Mouse (Mus musculus): Measurements from ENCODE around the gene Rrnad1. TPM values are rescaled to one million over a fixed set of nuclear protein-coding genes. Genes with fewer than 3 reads are reported as not detected.

Rrnad1 gene
- polyA plus RNA-seq (2012; rRNA removed) (8.9 and 9.2 TPM in 2 replicates), polyA plus RNA-seq (2014; fragmentation: Nextera tagmentation; extraction: Ambion mirVana) (3.5 and 3.6 TPM in 2 replicates)

DNA sequence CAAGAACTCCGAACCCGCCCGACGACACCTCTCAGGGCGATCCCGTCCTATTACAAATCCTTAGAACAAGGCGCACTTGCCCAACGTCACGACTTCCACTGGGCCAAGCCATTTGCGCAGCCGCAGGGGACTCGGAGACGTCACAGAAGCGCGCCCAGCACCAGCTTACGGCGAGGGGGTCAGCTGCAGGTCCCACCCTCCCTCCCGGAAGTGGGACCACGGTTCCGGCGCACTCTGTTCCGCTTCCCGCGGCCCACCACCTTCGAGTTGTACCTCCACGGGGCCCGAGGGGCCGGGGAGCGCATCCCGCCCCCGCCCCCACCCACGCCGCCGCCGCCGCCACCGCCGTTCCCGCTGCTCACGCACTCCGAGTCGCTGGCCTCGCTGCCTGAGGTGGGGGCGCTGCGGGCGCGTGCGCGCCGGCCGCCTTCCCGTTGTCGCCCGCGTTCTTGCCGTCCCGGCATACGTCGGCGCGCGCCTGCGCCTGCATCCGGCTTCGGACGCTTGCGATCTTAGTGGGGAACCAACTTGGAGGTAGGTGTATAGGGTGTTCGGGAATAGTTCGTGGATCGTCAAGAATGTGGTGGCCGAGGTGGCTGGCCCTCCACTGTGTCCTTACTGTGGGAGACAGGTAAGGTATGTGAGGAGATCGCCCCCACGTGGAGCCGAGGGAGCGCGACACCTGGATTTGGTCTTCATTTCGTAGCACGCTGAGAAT, at the start of gene Rrnad1, which contains the start of gene Isg20l2:
Gene Rrnad1, minus strand, starts transcription at position 640 of the 718 bp plus-strand sequence.
Gene Isg20l2, plus strand, starts transcription at position 237 of the 718 bp plus-strand sequence.
- peak; percentile 95 for ATAC-seq (ENCODE audit: insufficient read depth)
- H3K27ac ChIP-seq = peak within 1 kb of the TSS; percentile 75
- WGBS (ENCODE audit: insufficient replicate concordance) = under 1% methylated on average over 74 of the region's 78 CpGs
- peak within 1 kb of the TSS; percentile 88 for H3K4me2 ChIP-seq (ENCODE audit: low read depth)
- peaks cover 21% of the 10 kb centered on the region for H3K36me3 ChIP-seq (replicated peaks; ENCODE audit: control insufficient read depth, insufficient read depth, low read depth)
- H3K9me3 ChIP-seq (ENCODE audit: control insufficient read depth, low read length) = no peaks in the 10 kb centered on the region
- no peaks in the 10 kb centered on the region for H3K27me3 ChIP-seq (ENCODE audit: control insufficient read depth, insufficient read depth, low read length)
- peaks cover 6 to 13% of the 10 kb centered on the region in 2 experiments for H3K4me1 ChIP-seq (replicated peaks; ENCODE audit: control insufficient read depth in 2 of 2, insufficient read depth in 2 of 2, low read length in 1 of 2)
- TF ChIP-seq EP300 (IDR thresholded peaks at IDR 0.05; ENCODE audit: low read depth) (no peak), CTCF (IDR thresholded peaks at IDR 0.05; ENCODE audit: low read depth) (peak; percentile 95)
- peak within 1 kb of the TSS; percentile 93 to 96 for H3K4me3 ChIP-seq (ENCODE audit: insufficient read depth in 1 of 2, low read depth in 2 of 2, low read length in 2 of 2)
- DNase-seq (ENCODE audit: low read depth in 3 of 3, low spot score in 3 of 3) = peak; percentile 89 to 91 (median 90)
- H3K9ac ChIP-seq (replicated peaks) = peak within 1 kb of the TSS; percentile 81

DNA sequence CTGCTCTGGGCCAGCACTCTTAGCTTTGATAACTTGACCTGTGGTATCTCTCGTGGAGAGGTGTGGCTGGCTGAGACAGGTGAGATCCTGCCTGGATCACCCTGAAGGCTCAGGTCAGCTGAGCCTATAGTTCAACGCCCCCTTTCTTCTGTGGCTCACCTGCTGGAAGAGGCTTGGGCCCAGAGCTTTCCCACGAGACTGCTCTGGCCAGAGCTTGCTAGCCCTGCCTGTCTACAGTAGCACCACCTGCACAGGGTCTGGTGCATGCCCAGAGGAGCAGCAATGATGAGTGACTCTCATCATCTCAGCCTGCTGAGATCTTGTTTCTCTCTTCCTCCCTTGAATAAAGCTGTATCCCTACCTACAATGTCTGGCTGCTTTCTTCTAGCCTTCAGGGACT, 49.6 kb upstream of the Rrnad1 start:
- no peak overlapping the region for H3K27ac ChIP-seq
- 42% methylated on average over 3 of the region's 3 CpGs for WGBS (ENCODE audit: insufficient replicate concordance)

DNA sequence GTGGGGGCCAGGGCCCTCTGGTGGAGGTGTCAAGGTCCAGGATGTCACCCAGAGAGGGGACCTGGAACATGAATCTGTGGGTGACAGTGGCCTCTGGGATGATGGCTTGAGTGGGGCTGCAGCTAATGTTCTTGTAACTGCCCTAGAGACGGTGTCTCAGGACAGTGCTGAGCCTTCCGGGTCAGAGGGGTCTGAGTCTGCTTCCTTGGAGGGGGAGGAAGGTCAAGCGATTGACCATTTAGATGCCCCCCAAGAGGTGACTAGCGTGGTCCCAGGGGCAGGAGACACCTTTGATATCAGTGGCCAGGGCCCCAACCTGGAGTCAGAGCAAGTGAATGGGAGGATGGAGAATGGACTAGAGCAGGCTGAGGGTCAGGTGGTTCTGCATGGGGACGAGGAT, 49.0 kb upstream of the Rrnad1 start:
- Histone ChIP-seq H3K4me3 (ENCODE audit: insufficient read depth in 1 of 2, low read depth in 2 of 2, low read length in 2 of 2) (no peak overlapping the region), H3K4me2 (ENCODE audit: low read depth) (no peak overlapping the region), H3K4me1 (replicated peaks; ENCODE audit: control insufficient read depth in 2 of 2, insufficient read depth in 2 of 2, low read length in 1 of 2) (peaks cover 0 to 15% of the 10 kb centered on the region in 2 experiments; a peak in 1 of 4 replicates), H3K9me3 (ENCODE audit: control insufficient read depth, low read length) (no peaks in the 10 kb centered on the region), H3K9ac (replicated peaks) (no peak overlapping the region), H3K36me3 (replicated peaks; ENCODE audit: control insufficient read depth, insufficient read depth, low read depth) (no peaks in the 10 kb centered on the region), H3K27me3 (ENCODE audit: control insufficient read depth, insufficient read depth, low read length) (no peaks in the 10 kb centered on the region; the same call in 1 of the 2 replicates), H3K27ac (no peak overlapping the region)
- 55% methylated on average over 5 of the region's 5 CpGs for WGBS (ENCODE audit: insufficient replicate concordance)
- DNase-seq (ENCODE audit: low read depth in 3 of 3, low spot score in 3 of 3) = no peak
- no peak for TF ChIP-seq EP300 (IDR thresholded peaks at IDR 0.05; ENCODE audit: low read depth)
- no peak for ATAC-seq (ENCODE audit: insufficient read depth)

More for the DNA sequence above, 49.6 kb upstream of the Rrnad1 start:
- Histone ChIP-seq H3K9me3 (ENCODE audit: control insufficient read depth, low read length) (no peaks in the 10 kb centered on the region), H3K9ac (replicated peaks) (no peak overlapping the region), H3K4me3 (ENCODE audit: insufficient read depth in 1 of 2, low read depth in 2 of 2, low read length in 2 of 2) (no peak overlapping the region), H3K4me1 (replicated peaks; ENCODE audit: control insufficient read depth in 2 of 2, insufficient read depth in 2 of 2, low read length in 1 of 2) (peaks cover 0 to 15% of the 10 kb centered on the region in 2 experiments; a peak in 1 of 4 replicates), H3K36me3 (replicated peaks; ENCODE audit: control insufficient read depth, insufficient read depth, low read depth) (no peaks in the 10 kb centered on the region), H3K4me2 (ENCODE audit: low read depth) (no peak overlapping the region), H3K27me3 (ENCODE audit: control insufficient read depth, insufficient read depth, low read length) (no peaks in the 10 kb centered on the region; the same call in 1 of the 2 replicates)
- ATAC-seq (ENCODE audit: insufficient read depth) (no peak), DNase-seq (ENCODE audit: low read depth in 3 of 3, low spot score in 3 of 3) (no peak)
- no peak for TF ChIP-seq EP300 (IDR thresholded peaks at IDR 0.05; ENCODE audit: low read depth)
- TF ChIP-seq CTCF (IDR thresholded peaks at IDR 0.05; ENCODE audit: low read depth) = no peak

DNA sequence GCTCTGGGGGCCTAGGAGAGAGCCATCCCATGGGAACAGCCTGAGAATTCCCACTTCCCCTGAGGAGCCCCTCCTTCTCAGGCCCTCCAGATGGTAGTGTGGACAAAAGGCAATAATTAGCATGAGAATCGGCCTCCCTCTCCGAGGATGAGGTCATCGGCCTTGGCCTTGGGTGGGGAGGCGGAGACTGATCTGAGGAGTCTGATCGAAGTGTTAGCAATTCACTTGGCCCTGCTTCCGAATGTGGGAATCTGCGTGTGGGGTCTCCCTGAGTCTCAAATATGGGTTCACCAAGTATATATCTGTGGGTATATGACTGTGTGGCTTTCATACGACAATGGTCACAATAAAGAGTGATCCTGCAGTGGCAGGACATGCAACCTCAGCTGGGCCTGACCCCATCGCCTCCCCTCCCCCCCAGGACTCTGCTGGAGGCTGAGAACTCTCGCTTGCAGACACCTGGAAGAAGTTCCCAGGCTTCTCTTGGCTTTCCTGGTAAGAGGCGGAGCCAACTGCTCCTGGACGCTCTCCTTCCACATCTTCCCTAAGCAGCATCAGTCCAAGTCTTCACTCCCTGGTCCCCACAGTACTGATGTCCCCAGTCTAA, 44.0 kb upstream of the Rrnad1 start:
- 50% methylated on average over 12 of the region's 12 CpGs for WGBS (ENCODE audit: insufficient replicate concordance)
- DNase-seq (ENCODE audit: low read depth in 3 of 3, low spot score in 3 of 3) (no peak), ATAC-seq (ENCODE audit: insufficient read depth) (no peak)
- H3K4me3 ChIP-seq (ENCODE audit: insufficient read depth in 1 of 2, low read depth in 2 of 2, low read length in 2 of 2) = no peak overlapping the region
- no peaks in the 10 kb centered on the region for H3K36me3 ChIP-seq (replicated peaks; ENCODE audit: control insufficient read depth, insufficient read depth, low read depth)
- peaks cover 0 to 4% of the 10 kb centered on the region in 2 experiments; a peak in 1 of 4 replicates for H3K4me1 ChIP-seq (replicated peaks; ENCODE audit: control insufficient read depth in 2 of 2, insufficient read depth in 2 of 2, low read length in 1 of 2)
- H3K9me3 ChIP-seq (ENCODE audit: control insufficient read depth, low read length) = no peaks in the 10 kb centered on the region
- no peak overlapping the region for H3K27ac ChIP-seq
- H3K4me2 ChIP-seq (ENCODE audit: low read depth) = no peak overlapping the region
- no peak overlapping the region for H3K9ac ChIP-seq (replicated peaks)
- TF ChIP-seq EP300 (IDR thresholded peaks at IDR 0.05; ENCODE audit: low read depth) (no peak), CTCF (IDR thresholded peaks at IDR 0.05; ENCODE audit: low read depth) (no peak)
- peaks cover 34% of the 10 kb centered on the region for H3K27me3 ChIP-seq (ENCODE audit: control insufficient read depth, insufficient read depth, low read length)

Measured in liver, embryonic 14.5 days (tissue).